Mouse (Mus musculus): ENCODE results near the gene Gm20388.

The Gm20388 gene

DNA sequence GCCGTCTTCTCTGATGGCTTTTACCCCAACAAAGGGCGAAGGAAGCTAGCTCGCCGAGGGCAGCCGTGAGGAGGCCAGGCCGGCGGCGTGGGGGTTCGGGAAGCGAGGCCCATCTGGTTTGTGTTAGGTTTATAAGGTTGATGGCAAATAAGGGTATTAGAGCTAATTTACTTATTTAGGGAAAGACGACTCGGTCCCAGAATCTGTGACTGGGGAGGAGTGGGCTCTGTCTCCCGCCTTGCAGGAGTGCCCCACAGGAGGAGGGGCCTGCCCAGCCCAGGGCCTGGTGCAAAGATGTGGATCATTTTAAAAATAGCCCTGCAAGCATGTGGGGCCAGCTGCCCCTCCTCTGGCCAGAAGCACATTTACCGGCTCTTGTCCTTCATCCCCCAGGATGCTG lies 928.4 kb downstream of the Gm20388 start:
- peak; percentile 62 for DNase-seq (ENCODE audit: low spot score)

DNA sequence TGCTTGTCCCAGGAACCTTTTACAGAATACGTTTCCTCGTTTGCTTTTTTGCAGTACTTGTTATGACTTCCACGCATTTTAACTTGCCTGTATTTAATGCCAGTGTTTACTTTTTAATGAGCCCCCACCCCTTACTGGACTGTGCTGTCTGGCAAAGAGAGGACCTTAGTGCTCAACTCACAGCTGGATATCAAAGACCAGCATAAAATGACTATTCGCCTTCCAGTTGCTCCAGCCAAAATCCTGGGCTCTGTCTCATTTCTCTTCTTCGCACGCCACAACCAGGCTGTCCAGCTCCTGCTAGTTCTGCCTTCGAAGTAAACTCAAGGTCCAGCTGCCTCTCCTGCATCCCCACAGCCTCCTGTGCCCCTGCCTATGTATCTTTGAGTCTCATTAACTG lies 932.4 kb downstream of the Gm20388 start:
- no peak for DNase-seq (ENCODE audit: low spot score)

DNA sequence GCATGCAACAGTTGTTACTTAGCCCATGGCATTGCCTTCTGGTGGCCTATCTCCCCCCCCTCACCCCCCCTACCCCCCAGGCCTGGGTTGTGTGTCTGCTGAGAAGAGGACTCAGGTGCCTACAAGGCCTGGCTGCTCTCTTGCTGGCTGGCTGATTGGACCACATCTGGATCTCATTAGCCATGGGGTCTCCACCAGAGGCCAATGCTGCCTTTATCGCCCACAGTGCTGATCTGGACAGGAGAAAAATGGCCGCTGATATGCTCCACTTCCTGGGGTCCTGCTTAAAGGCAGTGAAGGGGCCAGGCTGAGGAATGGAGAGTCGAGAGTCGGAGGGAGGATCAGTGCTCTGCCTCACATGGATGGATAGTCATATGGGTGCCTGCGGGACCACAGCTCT lies 935.4 kb downstream of the Gm20388 start:
- DNase-seq (ENCODE audit: low spot score), result peak; percentile 80

DNA sequence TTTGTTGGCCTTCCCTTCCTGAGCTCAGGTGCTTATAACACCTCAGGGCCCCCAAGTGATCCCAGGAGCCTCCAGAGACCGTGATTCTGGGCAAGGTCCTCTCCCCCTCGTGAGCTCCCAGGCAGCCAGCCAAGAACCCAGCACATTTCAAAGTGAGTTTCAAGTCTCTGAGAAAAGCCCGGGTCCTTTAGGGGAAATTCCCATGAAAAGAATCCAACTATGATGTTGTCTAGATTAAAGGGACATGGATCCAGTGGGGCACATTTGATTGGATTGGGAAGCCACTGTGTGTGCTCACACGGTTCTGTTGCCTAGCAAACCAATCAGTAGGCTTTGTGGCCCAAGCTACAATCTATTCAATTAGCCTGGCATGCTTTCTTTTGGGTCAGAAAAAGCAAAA lies 936.6 kb downstream of the Gm20388 start:
- no peak for DNase-seq (ENCODE audit: low spot score)

DNA sequence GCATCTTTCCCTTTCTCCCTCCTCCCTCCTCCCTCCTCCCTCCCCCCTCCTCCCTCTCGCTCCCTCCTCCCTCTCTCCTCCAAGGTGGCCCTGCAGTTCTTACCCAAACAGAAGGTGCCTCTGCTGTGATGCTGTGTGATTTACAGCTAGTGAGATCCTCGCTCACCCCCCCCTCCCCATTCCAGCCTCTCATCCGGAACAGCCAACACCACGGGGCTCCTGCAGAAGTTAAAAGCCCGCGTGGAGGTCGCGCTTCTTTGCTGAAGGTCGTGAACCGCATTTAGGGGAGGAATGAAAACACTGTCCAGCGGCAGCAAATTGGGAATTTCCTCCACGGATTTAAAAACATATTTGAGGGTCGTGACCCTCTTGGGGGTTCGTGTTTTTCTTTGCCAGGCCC lies 937.1 kb downstream of the Gm20388 start:
- DNase-seq (ENCODE audit: low spot score), result peak; percentile 48

DNA sequence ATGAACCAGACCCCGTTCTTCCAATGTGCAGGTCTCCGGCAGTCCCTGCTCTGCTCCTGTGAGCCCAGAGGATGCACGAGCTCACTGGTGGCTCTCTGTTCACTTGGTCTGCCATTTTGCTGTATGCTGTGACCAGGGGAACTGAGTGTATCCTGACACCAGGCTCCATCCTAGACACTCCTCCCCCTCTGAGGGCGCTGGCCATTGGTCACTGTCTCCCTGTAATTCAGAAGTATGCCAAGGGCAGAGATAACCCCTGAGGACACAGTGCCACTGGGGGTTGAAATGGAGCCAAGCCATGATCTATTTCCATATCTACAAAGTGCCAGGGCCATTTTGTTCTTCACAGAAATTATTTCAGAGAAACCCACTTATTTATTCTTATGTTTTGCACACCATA lies 937.8 kb downstream of the Gm20388 start:
- DNase-seq (ENCODE audit: low spot score), result no peak

DNA sequence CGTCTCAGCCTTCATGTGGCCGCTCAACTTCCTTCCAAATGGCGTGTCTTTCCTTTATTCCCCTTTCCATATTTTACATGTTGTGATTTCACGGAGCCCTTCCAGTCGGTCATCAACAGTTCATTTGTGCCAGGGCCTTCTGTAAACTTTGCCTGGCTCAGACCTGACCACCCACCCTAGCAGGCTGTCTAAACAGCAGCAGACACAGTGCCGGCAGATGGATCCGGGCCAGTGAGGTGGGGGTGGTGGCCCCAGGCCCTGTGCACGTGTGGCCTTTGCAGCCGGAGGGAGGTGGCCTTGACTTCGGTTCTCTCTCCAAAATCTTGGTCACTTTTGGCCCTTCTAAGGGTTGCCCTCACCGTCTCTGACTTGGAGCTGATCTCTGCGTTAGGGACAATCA lies 940.8 kb downstream of the Gm20388 start:
- DNase-seq (ENCODE audit: low spot score), result no peak

DNA sequence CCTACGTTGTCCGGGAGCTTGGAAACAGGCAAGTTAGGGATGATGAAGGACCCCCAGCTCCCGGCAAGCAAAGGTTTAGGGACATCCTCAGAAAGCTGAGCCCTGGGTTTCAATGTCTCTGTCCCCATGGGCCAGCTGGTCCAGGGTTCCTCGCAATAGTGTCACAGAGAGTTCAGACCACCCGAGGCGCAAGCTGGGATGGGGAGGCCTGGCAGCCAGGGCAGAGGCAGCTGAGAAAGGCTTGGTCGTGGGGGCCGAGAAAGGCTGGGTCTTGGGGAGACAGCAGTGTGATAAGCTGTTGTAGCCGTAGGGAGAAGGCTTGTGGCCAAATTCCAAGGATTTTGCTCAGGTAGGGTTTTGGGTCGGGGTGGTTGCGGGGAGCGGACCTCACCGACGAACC lies 949.2 kb downstream of the Gm20388 start:
- no peak for DNase-seq (ENCODE audit: low spot score)

DNA sequence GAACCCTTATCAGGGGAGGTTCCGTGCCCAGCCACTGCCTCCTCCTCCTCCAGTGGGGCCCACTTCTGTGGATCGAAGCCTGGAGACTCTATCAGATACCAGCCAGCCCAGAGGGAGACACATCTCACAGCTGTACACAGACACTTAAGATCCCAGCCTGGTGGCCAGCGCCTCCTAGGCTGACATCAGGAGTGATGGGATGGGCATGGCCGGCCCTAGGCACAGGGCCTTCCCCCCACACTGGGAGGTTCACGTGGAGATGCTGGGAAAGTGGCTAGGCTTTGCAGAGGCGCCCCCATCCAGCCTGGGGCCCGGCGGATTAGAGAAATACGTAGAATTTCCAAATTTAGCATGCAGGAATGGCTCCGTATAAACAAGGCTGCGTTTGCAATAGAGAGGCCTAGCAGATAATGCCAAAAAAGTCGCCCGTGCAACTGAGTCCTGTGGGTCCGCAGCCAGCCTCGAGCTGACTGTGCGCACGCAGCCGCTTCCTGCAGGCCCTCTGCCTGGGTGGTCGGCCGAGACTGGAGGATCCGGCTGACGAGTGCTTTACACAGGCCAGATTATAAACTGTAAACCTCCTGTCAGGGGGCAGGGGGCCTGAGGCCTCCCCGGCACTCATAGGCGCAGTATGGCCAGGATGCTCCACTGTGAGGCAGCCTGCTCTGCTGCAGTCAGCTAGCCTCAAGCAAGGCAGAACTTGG lies 949.9 kb downstream of the Gm20388 start:
- DNase-seq (ENCODE audit: low spot score), result peak; percentile 50

DNA sequence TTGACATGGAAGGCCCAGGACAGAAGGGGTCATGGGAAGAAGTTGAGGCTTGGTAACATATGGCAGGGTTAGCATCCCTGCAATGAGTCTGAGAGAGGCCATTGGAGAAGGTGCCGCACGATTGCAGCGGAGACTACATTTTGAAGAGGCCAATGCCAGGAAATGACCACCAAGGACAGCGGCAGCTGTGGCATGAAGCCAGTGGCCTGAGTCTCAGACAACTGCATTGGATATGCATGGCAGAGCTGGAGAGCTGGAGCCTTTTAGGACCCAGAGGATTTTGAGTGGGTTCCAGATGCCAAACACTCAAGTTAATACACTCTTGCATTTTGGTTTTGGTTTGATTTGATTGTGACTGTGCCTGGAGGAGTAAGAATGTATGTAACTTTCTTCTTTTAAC lies 953.0 kb downstream of the Gm20388 start:
- DNase-seq (ENCODE audit: low spot score), result no peak

DNA sequence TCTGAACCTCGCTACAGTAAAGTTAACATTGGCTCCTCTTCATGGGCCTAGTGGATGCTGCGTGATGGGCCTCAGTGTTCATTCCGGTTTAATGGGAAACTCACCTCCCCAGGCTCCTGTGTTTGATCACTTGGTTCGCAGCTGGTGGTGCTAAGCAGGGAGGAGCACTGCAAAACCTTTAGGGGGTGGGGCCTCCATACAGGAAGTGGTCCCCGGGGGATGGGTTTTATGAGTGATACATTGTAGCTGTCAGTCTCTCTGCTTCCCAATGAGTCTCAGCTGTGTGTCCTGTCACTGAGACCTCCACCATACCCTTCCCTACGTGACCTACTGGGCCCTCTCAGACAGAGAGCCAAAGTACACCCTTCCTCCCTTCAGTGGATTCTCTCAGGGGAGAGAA lies 956.7 kb downstream of the Gm20388 start:
- no peak for DNase-seq (ENCODE audit: low spot score)

DNA sequence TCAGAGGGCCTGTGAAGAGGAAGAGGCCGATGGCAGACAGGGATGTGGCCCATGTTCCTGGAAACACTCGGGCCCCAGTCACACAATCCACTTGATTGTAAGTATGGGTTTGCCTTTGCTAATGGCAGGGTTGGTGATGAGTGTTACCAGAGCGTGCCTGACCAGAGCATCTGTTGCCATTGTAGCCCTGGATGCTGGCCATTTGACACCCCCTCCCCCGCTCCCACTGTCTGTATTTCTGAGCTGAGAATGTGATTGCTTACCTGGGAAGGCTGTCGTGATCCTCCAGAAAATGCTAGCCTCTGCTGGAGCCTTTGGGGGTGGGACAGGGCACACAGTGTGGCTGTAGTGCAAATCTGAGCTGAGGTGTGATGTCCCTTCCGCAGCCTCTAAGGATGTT lies 962.0 kb downstream of the Gm20388 start:
- no peak for DNase-seq (ENCODE audit: low spot score)

DNA sequence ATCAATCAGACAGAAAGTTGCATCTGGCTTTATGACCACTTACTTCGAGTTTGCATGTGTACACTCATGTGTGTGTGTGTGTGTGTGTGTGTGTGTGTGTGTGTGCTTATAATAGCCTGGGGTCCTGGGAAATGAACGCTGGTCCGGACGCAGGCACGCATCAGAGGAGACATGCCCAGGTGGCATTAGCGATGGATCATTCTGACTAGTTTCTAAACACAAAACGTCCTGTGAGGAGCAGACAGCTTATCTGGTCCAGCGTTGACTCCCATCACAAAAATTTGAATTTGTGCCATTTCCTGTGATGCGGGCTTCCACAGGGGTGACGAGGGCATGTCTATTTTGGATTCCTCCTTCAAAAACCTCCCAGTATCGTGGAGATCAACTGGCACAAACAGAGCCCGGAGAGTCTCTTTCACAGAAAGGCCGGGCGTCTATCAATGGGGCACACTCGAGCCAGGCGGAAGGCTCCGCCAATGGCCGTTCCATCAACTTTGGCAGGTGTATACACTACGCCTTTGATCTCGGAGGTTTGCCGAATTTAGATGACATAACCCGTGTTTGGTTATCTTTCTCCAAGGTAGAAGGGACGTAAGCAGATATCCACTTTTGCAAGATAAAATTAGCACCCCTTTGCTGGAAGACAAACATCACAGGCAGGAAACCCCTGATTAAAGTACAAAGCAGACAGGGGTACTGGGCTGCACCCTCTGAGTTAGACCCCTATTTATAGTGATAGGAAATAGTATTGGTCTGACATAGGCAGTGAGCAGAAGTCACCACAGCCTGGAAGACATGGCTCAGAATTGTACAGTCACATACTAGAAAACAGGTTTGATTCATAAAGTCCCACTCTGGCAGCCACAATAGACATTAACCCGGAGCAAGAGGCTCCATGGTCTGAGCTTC lies 965.6 kb downstream of the Gm20388 start:
- no peak for DNase-seq (ENCODE audit: low spot score)

DNA sequence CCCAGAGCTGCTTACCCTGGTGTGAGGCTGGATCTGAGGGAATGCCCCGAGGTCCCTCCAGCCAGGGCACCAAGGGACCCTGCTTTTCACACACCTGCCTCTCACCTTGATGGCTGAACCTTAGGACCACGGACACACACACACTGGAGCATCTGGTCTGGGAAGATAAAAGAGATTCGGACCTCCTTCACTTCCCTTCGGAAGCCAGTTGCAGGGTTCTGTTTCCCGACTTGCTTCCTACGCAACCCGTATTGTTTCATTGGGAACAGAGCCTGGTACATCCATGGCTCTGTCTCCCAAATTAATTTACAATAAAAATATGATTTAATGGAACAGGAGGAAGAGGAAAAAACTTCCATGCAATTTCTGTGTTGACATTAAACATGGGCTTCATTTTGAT lies 966.4 kb downstream of the Gm20388 start:
- no peak for DNase-seq (ENCODE audit: low spot score)

DNA sequence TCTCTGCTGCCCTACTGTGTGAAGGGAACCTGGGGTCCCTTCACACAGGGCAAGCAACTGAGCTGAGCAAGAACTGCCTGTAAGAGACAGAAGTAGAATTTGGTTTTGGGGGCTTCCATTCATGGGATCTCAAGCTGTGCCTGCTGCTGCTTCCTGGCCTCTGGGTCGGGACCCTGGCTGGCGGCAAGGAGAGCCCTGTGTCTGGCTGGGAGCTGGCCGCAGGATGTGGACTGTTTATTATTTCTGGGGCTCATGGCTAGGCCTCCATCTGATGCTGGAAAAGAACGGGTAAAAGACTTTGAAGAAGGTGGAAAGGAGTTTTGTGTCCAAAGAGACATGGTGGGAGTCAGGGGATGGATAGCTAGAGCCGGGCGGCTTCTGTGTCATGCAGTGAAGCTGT lies 969.3 kb downstream of the Gm20388 start:
- DNase-seq (ENCODE audit: low spot score), result no peak

DNA sequence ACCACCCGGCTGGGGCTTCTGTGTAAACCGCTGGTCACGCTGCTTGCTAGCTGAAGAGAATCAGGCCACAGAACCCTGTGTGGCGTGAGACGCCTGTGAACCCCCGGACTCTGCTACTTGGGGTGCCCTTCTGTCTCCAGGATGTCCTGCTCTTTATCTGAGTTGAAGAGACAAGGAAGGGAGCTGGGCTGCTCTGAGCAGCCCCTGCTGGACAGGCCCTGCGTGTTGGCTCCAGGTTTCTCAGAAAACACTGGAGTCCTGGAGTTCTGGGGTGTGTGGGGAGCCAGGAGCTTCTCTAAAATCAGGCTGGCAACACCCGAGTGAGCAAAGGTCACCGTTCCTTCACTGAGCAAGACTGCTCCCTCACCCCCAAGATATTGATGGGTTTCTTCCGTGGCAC lies 971.0 kb downstream of the Gm20388 start:
- no peak for DNase-seq (ENCODE audit: low spot score)

DNA sequence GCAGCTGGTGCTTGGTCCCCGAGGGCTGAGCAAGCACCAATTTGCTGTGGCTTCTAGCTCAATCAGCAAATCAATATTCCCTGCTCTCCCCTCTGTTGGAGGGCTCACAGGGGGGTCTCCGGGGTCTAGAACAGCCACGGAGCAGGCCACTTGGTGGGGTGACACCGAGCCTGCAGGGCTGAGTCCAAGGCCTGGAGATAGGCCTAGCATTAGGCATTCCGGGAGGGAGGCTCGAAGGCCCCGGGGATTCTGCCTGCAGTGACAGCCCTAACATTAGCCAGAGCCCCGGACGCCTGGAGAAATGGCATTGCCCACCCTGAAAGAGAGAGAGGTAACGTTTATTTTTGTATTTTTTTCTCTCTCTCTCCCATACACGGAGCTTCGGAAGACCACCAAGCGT lies 972.0 kb downstream of the Gm20388 start:
- DNase-seq (ENCODE audit: low spot score), result no peak

DNA sequence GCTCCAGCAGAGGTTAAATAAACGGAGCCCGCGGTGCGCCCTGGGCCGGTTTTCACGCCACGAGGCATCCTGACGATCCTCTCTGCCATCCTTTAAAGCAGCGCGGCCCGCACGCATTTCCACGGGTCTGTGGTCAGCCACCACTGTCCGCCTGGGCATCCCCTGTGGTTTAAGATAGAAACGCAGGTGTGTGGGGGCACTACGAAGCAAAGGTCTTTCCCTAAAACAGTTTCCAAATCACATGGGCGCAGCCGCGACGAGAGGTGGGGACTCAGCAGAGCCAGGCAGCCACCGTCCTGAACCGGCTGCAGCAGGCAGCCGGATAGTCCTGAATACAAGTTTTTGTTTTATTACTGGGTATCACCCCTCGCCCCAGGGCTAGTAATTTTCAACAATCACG lies 972.7 kb downstream of the Gm20388 start:
- peak; percentile 54 for DNase-seq (ENCODE audit: low spot score)

DNA sequence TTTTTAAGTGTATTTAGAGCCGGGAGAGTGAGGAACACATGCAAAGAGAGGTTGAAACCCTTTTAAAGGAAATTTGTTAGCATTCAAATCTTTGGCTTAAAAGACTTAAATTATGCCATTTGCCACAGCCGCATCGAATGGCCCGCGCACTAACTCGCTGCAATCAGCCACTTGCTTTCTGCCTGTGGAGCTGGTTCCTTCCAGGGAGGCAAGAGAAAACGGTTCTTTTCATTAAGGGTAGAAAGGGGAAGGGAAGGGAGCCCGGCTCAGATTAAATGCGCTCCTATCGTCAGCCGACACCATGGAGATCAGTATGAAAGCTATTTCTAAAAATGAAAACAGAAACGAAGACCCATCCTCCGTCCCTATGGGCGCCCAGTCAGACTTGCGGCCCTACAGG lies 973.2 kb downstream of the Gm20388 start:
- no peak for DNase-seq (ENCODE audit: low spot score)

DNA sequence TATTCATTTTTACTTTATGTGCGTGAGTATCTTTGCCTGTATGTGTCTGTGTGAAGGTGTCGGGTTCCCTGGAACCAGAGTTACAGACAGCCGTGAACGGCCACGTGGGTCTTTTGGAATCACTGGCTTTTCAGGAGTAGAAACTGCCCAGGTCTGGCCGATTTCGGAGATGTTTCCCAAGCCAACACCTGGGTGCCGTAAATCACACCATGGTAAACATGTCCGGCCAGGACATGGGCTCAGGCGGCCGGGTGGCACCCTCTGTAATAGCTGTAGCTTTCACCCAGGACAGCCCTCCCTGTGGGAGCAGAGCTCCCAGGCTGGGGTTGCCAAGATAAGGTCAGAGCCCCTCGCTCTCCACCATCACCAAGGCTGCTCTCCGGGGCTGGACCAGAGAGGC lies 974.2 kb downstream of the Gm20388 start:
- peak; percentile 48 for DNase-seq (ENCODE audit: low spot score)

DNA sequence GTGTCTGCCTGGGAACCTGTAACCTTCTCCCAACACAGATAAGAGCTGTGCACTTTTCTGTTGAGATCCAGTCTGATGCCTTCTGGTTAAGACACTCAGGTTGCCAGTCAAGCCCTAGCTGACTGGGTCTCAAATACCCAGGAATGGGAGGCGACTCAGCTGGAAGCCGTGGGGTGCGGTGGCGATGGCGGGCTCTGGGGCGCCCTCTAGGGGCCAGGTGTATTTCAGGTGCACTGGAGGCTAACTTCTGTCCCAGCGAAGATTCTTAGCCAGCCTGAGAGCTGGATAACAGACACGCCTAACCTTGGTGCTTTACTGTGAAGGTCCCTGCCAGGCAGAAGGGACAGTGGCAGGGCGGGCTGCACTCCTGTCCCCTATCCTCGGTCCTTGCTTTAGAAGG lies 976.6 kb downstream of the Gm20388 start:
- no peak for DNase-seq (ENCODE audit: low spot score)

DNA sequence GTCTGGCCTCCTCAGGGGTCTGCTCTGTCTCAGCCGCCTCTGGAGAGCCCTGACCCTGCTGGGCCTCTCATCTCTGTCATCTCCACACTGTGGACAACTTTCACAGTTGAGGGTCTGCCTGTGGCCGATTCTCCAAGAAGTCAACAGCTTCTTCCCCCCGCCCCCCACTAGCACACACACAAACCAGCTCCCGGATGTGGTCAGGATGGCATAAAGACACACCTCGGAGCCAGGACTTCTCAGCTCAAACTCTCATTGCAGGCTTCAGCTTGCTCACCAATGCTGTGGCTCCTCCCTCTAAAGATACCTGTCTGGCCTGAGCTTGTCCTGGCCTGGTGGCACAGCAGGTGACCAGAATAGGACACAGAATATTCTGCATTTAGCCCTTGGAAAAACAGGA lies 977.4 kb downstream of the Gm20388 start:
- DNase-seq (ENCODE audit: low spot score), result no peak

DNA sequence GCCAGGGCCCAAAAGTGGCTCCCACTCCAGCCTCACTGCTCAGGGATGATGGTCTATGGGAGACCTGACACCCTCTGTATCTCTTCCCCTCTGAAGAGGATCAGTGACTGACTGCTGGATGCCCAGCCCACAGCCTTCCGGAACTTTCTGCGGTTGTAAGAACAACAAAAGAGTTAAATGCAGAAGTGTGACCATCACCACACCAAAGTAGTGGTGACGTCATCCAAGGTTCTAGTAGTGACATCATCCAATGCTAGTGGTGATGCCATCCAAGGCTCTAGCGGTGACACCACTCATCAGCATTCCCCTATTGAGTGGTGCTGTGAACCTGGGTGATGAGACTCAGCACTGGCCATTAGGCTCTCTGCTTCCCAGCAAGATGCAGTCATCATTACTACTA lies 978.5 kb downstream of the Gm20388 start:
- DNase-seq (ENCODE audit: low spot score), result no peak

DNA sequence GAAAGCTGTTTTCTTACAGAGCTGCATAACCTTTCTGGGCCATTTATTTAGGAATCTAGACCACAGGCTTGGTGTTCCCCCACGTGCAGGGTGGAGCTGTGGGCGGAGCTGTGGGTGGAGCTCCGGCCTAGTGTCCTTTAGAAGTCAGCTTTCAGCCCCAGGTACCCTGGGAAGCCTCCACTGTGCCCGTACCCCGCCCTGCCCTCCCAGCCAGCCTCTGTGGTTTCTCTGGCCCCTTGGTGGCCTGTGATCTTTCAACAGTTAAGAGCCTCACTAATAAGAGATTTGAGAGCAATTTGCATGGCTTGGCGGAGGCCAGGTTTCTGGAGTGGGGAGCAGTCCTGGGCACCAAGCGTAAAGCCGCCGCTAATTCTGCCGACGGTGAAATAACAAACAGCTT lies 979.4 kb downstream of the Gm20388 start:
- DNase-seq (ENCODE audit: low spot score), result no peak
